Mouse (Mus musculus) right cerebral cortex, postnatal 4 days (tissue): Measurements from ENCODE around the gene Gm14459.
"Not testable (repeated sequence)": the region's sequence is repeated elsewhere in the genome, so short reads cannot be mapped to it uniquely, and the experiment has no call there.

Experiments used
- DNase-seq: peaks from one replicate; pipeline ENCODE4 v3.0.0-alpha.2; 2022

Gene Gm14459

DNA sequence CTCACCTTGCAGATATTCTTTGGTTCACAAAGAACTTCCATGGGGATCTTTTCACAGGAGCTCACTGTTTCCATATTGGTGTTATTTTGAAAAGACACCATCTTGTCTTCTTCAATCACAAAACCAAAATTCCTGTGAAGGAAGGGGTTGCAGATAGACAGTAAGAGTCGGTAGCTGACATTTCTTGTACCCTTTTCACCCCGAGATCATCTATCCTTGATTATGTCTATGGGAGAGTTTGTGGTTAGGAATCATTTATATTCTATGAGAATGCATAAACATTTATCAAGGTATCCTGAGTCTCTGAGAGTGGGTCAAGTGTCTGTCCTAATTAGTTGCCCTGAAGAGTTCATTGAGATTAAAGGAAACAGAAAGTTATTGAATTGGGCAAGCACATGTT, at the start of gene Gm14459:
Gm14459 (minus strand) TSS at position 101 of the 400 bp plus-strand sequence.
- no peak for DNase-seq

DNA sequence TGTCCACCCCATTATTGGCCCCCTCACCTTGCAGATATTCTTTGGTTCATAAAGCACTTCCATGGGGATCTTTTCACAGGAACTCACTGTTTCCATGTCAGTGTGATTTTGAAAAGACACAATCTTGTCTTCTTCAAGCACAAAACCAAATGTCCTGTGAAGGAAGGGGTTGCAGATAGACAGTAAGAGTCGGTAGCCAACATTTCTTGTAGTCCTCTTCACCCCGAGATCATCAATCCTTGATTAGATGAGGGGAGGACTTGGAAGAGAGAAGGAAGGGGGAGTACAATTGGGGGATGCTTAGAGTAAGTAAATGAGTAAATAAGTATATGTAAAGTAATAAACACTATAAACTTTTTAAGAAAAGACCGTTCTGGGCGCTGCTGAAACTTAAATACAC, 23.4 kb upstream of the Gm14459 start, which contains the start of gene Ssxb6:
Ssxb6 (minus strand) TSS at position 101 of the 400 bp plus-strand sequence.
- not testable (repeated sequence) for DNase-seq
